10 mouse cellular contexts compared by ENCODE assay signal in genomic region chr3:94038241-94038640, GRCm38 (mm10). TPM values are rescaled to one million over a fixed set of nuclear protein-coding genes. Genes with fewer than 3 reads are reported as not detected.
ATAC-seq lines count a peak whose summit lies in the region.
"Not testable (repeated sequence)": the region's sequence is repeated elsewhere in the genome, so short reads cannot be mapped to it uniquely, and the experiment has no call there.
"Had no signal": no experiment of that assay in that cellular context is flagged by ENCODE, and none has a peak within 500 bp of the region (broad histone marks: within the 10 kb centered on the region; RNA-seq: fewer than 3 reads in every experiment).

No protein-coding gene starts in this region.

- 70% methylated on average over 1 of the region's 1 CpGs for WGBS in kidney, embryonic 14.5 days
- WGBS in kidney, embryonic 15.5 days: 70% methylated on average over 1 of the region's 1 CpGs
- 55% methylated on average over 1 of the region's 1 CpGs for WGBS in kidney, embryonic 16.5 days

- H3K9me3 ChIP-seq in kidney, embryonic 14.5 days (ENCODE audit: control insufficient read depth, low read length); kidney, embryonic 15.5 days (replicated peaks); kidney, embryonic 16.5 days (ENCODE audit: low read length): not testable (repeated sequence)

- H3K4me1 ChIP-seq in kidney, embryonic 14.5 days (ENCODE audit: control insufficient read depth, insufficient read depth, low read length); kidney, embryonic 15.5 days; kidney, embryonic 16.5 days (ENCODE audit: insufficient read depth, low read length): not testable (repeated sequence)

- H3K4me3 ChIP-seq in kidney, embryonic 14.5 days (ENCODE audit: low read length); kidney, embryonic 15.5 days (replicated peaks); kidney, embryonic 16.5 days (ENCODE audit: low read length): not testable (repeated sequence)

- H3K27me3 ChIP-seq in kidney, embryonic 14.5 days (ENCODE audit: control insufficient read depth, insufficient read depth, low read length); kidney, embryonic 15.5 days; kidney, embryonic 16.5 days (ENCODE audit: insufficient read depth, low read length): not testable (repeated sequence)

- H3K4me2 ChIP-seq in kidney, embryonic 14.5 days (replicated peaks; ENCODE audit: low read depth, low read length); kidney, embryonic 15.5 days; kidney, embryonic 16.5 days (replicated peaks; ENCODE audit: low read depth, low read length): not testable (repeated sequence)

- ATAC-seq in kidney, embryonic 14.5 days (ENCODE audit: low FRiP score, low TSS enrichment): peak; percentile 86; the same call in 1 of the 2 replicates
- ATAC-seq in kidney, embryonic 15.5 days (replicated peaks; ENCODE audit: low FRiP score): peak; percentile 94
- peak; percentile 89 for ATAC-seq in kidney, embryonic 16.5 days (ENCODE audit: low FRiP score, low TSS enrichment)

- H3K27ac ChIP-seq in kidney, embryonic 14.5 days (ENCODE audit: low read depth, low read length); kidney, embryonic 15.5 days; kidney, embryonic 16.5 days (ENCODE audit: low read length): not testable (repeated sequence)

- not testable (repeated sequence) for H3K9ac ChIP-seq in kidney, embryonic 14.5 days (ENCODE audit: low read depth, low read length); kidney, embryonic 15.5 days; kidney, embryonic 16.5 days (replicated peaks; ENCODE audit: low read length)

- not testable (repeated sequence) for H3K36me3 ChIP-seq in kidney, embryonic 14.5 days (ENCODE audit: control insufficient read depth, insufficient read depth, low read length); kidney, embryonic 15.5 days; kidney, embryonic 16.5 days (ENCODE audit: insufficient read depth, low read length)

RNA-seq across cellular contexts. Expression of gene Gm9125, which starts 16.4 kb away (rescaled TPM):
- polyA plus RNA-seq in kidney, embryonic 14.5 days (2014; fragmentation: Nextera tagmentation; extraction: Ambion mirVana): not detected in 2 replicates
- not detected in 2 replicates for polyA plus RNA-seq in kidney, embryonic 15.5 days (2015; fragmentation: Nextera tagmentation; extraction: Ambion mirVana)
- not detected in 2 replicates for polyA plus RNA-seq in kidney, embryonic 16.5 days (2015; fragmentation: Nextera tagmentation; extraction: Ambion mirVana)
- polyA plus RNA-seq: activated CD4-positive, CD25-positive, alpha-beta regulatory T cell, adult 4 months; adrenal gland, adult 2 months; brain, embryonic 14.5 days; C2C12; CD4-positive, CD25-positive, alpha-beta regulatory T cell, adult 4 months; G1E; Patski had no signal

RNA-seq across cellular contexts. Expression of gene Gm10697, which starts 34.2 kb away (rescaled TPM):
- not detected in 2 replicates for polyA plus RNA-seq in kidney, embryonic 14.5 days (2014; fragmentation: Nextera tagmentation; extraction: Ambion mirVana)
- polyA plus RNA-seq in kidney, embryonic 15.5 days (2015; fragmentation: Nextera tagmentation; extraction: Ambion mirVana): not detected in 2 replicates
- polyA plus RNA-seq in kidney, embryonic 16.5 days (2015; fragmentation: Nextera tagmentation; extraction: Ambion mirVana): not detected in 2 replicates
- polyA plus RNA-seq: activated CD4-positive, CD25-positive, alpha-beta regulatory T cell, adult 4 months; adrenal gland, adult 2 months; brain, embryonic 14.5 days; C2C12; CD4-positive, CD25-positive, alpha-beta regulatory T cell, adult 4 months; G1E; Patski had no signal
